Mouse (Mus musculus) heart, embryonic 15.5 days (tissue): ENCODE data around the gene Gnb3. TPM values are rescaled to one million over a fixed set of nuclear protein-coding genes. Genes with fewer than 3 reads are reported as not detected.

Experiments used
- ATAC-seq: fragments of 200-750 bp; cut with Nextera tagmentation; replicated peaks from 2 replicates; pipeline ENCODE4 v1.8.0; 2017; ENCODE audit warnings: low read depth, moderate TSS enrichment; ENCODE audit not compliant: insufficient number of reproducible peaks, insufficient read depth, low FRiP score
- H3K27ac ChIP-seq: fragments of 300-500 bp; sonication (generic); 2 replicates; pipeline ENCODE4 v1.5.1; 2015; ENCODE audit warnings: mild to moderate bottlenecking, inconsistent platforms
- H3K27me3 ChIP-seq: fragments of 300-500 bp; sonication (generic); 2 replicates; pipeline ENCODE4 v1.6.1; 2015; ENCODE audit warnings: inconsistent platforms
- H3K36me3 ChIP-seq: fragments of 300-500 bp; sonication (generic); 2 replicates; pipeline ENCODE4 v1.6.1; 2015; ENCODE audit warnings: mild to moderate bottlenecking, inconsistent platforms
- H3K4me1 ChIP-seq: fragments of 300-500 bp; sonication (generic); replicated peaks from 2 replicates; pipeline ENCODE4 v1.6.1; 2015; ENCODE audit warnings: inconsistent platforms
- H3K4me2 ChIP-seq: fragments of 300-500 bp; sonication (generic); 2 replicates; pipeline ENCODE4 v1.6.1; 2015; ENCODE audit warnings: inconsistent platforms, mild to moderate bottlenecking, moderate library complexity
- H3K4me3 ChIP-seq: fragments of 300-500 bp; sonication (generic); 2 replicates; pipeline ENCODE4 v1.5.1; 2015; ENCODE audit warnings: mild to moderate bottlenecking, inconsistent platforms
- H3K9ac ChIP-seq: fragments of 300-500 bp; sonication (generic); 2 replicates; pipeline ENCODE4 v1.6.1; 2015; ENCODE audit warnings: mild to moderate bottlenecking, inconsistent platforms
- H3K9me3 ChIP-seq: fragments of 300-500 bp; sonication (generic); replicated peaks from 2 replicates; pipeline ENCODE4 v1.6.1; 2016; ENCODE audit warnings: inconsistent platforms
- WGBS: fragments of 180-500 bp; shearing (Covaris S2); methylation state at CpG from one replicate; pipeline ENCODE4 v1.1.7; 2015; ENCODE audit warnings: mixed read lengths; 5-methylcytosine and 5-hydroxymethylcytosine counted together
- polyA plus RNA-seq: library from polyadenylated mRNA; unstranded; fragments of >200 nt; fragmentation: Nextera tagmentation; extraction: Ambion mirVana; gene quantifications from 2 replicates; pipeline ENCODE4 v1.2.1, GENCODE M21; 2015

The Gnb3 gene
- polyA plus RNA-seq, 1 experiment from 2014 or later: 5.2 TPM

DNA sequence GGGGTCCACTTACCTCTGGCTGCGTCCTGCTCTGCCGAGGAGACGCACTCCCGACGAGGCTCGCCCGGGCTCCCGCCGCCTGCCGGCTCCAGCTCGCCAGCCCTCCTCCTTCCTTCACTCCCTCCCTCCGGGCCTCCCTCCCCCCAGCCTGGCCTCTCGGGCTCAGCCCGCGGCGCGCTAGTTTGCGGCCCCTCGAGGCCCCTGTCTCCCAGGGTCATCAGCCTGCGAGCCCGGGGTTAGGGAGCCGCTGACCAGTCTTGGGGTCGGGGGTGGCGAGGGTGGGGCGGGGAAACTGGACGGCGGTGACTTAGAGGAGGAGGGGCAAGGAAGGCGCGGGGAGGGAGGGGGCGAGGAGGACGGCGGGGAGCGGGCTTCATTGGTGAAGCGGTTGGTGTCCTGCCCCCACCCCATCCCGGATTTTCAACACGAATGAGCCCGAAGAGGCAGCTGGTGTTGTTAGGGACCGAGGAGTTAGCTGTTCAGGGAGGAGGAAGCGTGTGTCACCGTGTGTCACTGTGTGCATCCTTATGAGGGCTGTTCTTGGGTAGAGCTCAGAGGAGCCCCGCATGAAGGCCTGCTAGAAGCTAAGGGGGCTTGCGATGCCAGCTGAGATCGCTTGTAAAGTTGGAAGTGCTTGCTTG is 23.7 kb upstream of the Gnb3 start, which contains the start of gene Gpr162:
Gene Gpr162 (minus strand): TSS at position 326 of the 641 bp plus-strand sequence.
- peak; percentile 51 for ATAC-seq
- no peak within 1 kb of the TSS; the same call in 1 of the 2 replicates for H3K27ac ChIP-seq

DNA sequence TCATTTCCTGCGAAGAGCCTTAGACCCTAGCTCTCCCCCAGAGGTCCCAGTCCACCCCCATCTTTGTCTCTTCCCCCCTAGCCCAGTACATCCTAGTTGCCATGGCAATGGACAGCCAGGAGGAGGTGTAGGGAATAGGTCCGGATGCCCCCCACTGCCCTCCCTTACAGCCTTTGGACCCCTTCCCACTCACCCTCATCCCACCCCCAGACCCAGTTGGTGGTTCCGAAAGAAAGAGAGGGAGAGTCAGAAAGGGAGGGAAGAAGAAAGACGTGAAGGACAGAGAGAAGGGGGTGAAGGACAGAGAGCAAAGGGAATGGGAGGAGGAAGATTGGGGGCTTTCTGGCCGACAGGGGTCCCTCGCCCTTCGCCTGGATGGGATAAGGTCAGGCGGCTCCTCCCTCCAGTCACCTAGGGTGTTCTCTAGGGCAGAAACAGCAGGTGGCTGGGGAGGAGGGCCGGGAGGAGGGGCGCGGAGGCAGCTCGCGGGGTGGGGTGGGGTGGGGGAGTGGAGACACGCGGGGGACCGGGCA is 23.1 kb upstream of the Gnb3 start:
- no peak overlapping the region for H3K27ac ChIP-seq
- peaks cover 61% of the 10 kb centered on the region for H3K27me3 ChIP-seq
- peak overlapping the region; percentile 68 for H3K9ac ChIP-seq
- no peaks in the 10 kb centered on the region for H3K9me3 ChIP-seq
- peak; percentile 7; the same call in 1 of the 2 replicates for ATAC-seq
- H3K4me1 ChIP-seq: peaks cover 32% of the 10 kb centered on the region
- peak overlapping the region; percentile 95 for H3K4me2 ChIP-seq
- H3K36me3 ChIP-seq: no peaks in the 10 kb centered on the region
- WGBS: 2% methylated on average over 15 of the region's 16 CpGs
- H3K4me3 ChIP-seq: peak overlapping the region; percentile 64

More for the DNA sequence above, 23.7 kb upstream of the Gnb3 start, which contains the start of gene Gpr162:
- Histone ChIP-seq H3K4me2 (peak within 1 kb of the TSS; percentile 95), H3K27me3 (peaks cover 55% of the 10 kb centered on the region), H3K36me3 (no peaks in the 10 kb centered on the region), H3K4me3 (peak within 1 kb of the TSS; percentile 64), H3K9ac (peak within 1 kb of the TSS; percentile 68), H3K9me3 (no peaks in the 10 kb centered on the region), H3K4me1 (peaks cover 28% of the 10 kb centered on the region)
- 1% methylated on average over 39 of the region's 43 CpGs for WGBS

GRCm38 (mm10) chr6:124862406-124863124 is 22.5 kb upstream of the Gnb3 start:
- Histone ChIP-seq H3K27ac (no peak overlapping the region), H3K4me1 (peaks cover 38% of the 10 kb centered on the region), H3K9ac (peak overlapping the region; percentile 68), H3K4me3 (peak overlapping the region; percentile 64), H3K36me3 (no peaks in the 10 kb centered on the region), H3K27me3 (peaks cover 67% of the 10 kb centered on the region), H3K4me2 (peak overlapping the region; percentile 95), H3K9me3 (no peaks in the 10 kb centered on the region)
- no peak for ATAC-seq
- 21% methylated on average over 8 of the region's 8 CpGs for WGBS

DNA sequence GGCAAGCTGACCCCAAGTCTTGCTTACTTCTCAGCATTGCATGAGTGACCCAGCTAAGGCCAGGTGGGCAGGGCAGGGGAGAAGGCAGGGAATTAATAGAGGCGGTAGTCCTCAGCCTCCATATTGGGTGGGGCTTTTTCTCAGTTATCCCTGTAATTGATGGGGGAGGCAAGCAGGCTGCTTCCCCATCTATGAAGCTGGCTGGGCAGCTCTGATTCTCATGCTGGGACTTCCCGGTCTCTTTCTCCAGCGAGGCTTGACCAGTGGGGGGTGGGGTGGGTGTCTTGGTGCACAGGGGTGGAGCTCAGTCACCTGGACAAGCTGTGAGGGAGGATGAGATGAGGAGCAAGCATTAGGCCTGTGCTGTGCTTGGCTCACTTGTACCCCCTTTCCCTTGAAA is 21.7 kb upstream of the Gnb3 start:
- Histone ChIP-seq H3K36me3 (no peaks in the 10 kb centered on the region), H3K4me1 (peaks cover 38% of the 10 kb centered on the region), H3K4me2 (no peak overlapping the region), H3K27me3 (peaks cover 60% of the 10 kb centered on the region), H3K9me3 (no peaks in the 10 kb centered on the region), H3K9ac (no peak overlapping the region), H3K4me3 (no peak overlapping the region), H3K27ac (no peak overlapping the region)
- WGBS: 27% methylated on average over 3 of the region's 3 CpGs
- ATAC-seq: no peak

- ATAC-seq: no peak
- Histone ChIP-seq H3K4me2 (no peak overlapping the region), H3K27me3 (peaks cover 55% of the 10 kb centered on the region), H3K9me3 (no peaks in the 10 kb centered on the region), H3K4me3 (no peak overlapping the region), H3K9ac (no peak overlapping the region), H3K27ac (no peak overlapping the region), H3K36me3 (no peaks in the 10 kb centered on the region), H3K4me1 (peaks cover 41% of the 10 kb centered on the region)
- 81% methylated on average over 19 of the region's 19 CpGs for WGBS
Measured at GRCm38 (mm10) chr6:124861266-124861665, 21.2 kb upstream of the Gnb3 start.

DNA sequence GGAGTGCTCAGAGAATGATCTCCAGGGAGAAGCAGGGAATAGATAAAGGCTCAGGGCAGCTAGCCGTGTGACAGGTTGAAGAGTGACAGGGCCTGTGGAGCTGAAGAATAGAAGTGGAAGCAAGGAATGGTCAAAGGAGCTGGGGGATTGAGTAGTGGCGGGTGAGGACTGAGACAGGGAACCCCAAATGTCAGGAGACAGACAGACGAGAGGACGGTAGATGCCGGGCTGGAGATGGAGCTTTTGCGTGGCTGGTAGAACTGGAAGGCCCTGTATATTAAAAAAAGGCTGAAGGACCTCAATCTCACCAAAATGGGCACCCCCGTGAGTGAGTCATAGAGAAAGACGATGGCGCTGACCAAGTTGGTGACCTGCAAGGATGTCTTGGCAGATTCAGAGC is 20.4 kb upstream of the Gnb3 start:
- no peak overlapping the region for H3K4me3 ChIP-seq
- H3K27me3 ChIP-seq: peaks cover 52% of the 10 kb centered on the region
- no peaks in the 10 kb centered on the region for H3K36me3 ChIP-seq
- H3K9me3 ChIP-seq: no peaks in the 10 kb centered on the region
- no peak overlapping the region for H3K4me2 ChIP-seq
- WGBS: 81% methylated on average over 9 of the region's 9 CpGs
- H3K27ac ChIP-seq: no peak overlapping the region
- H3K9ac ChIP-seq: no peak overlapping the region
- no peak for ATAC-seq
- peaks cover 46% of the 10 kb centered on the region for H3K4me1 ChIP-seq

DNA sequence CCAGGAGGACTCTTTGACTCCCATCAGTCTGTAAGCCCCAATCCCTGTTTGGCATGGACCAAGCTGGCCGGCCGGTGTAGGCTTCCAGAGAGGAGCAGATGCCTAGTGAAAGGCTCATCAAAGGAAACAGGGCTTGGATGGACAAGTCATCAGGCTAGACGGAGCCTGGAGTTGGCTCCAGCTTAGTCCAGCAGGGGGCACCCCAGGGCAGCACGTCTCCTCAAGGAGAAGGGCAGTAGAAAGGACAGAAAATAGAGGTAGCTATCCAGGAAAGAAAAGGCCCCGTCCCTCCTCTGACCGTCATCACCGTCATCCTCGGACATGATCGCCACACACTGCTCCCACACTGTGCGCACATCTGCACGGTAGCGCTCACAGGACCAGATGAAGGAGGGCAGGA is 19.6 kb upstream of the Gnb3 start:
- ATAC-seq: no peak
- Histone ChIP-seq H3K27me3 (peaks cover 48% of the 10 kb centered on the region), H3K9me3 (no peaks in the 10 kb centered on the region), H3K36me3 (no peaks in the 10 kb centered on the region), H3K4me3 (0 out of 2 replicates have a peak overlapping the region, but pooled peaks have one; percentile 13), H3K4me1 (peaks cover 50% of the 10 kb centered on the region), H3K9ac (peak overlapping the region; percentile 31; the same call in 1 of the 2 replicates), H3K27ac (no peak overlapping the region), H3K4me2 (peak overlapping the region; percentile 37; the same call in 1 of the 2 replicates)
- 7% methylated on average over 12 of the region's 12 CpGs for WGBS

- Histone ChIP-seq H3K9me3 (no peaks in the 10 kb centered on the region), H3K9ac (no peak overlapping the region), H3K27ac (no peak overlapping the region), H3K4me1 (peaks cover 52% of the 10 kb centered on the region), H3K4me3 (no peak overlapping the region), H3K36me3 (peaks cover under 1% of the 10 kb centered on the region; the same call in 1 of the 2 replicates), H3K27me3 (peaks cover 43% of the 10 kb centered on the region), H3K4me2 (peak overlapping the region; percentile 98)
- no peak for ATAC-seq
- 62% methylated on average over 28 of the region's 28 CpGs for WGBS
Measured at GRCm38 (mm10) chr6:124858561-124859318, 18.7 kb upstream of the Gnb3 start.

DNA sequence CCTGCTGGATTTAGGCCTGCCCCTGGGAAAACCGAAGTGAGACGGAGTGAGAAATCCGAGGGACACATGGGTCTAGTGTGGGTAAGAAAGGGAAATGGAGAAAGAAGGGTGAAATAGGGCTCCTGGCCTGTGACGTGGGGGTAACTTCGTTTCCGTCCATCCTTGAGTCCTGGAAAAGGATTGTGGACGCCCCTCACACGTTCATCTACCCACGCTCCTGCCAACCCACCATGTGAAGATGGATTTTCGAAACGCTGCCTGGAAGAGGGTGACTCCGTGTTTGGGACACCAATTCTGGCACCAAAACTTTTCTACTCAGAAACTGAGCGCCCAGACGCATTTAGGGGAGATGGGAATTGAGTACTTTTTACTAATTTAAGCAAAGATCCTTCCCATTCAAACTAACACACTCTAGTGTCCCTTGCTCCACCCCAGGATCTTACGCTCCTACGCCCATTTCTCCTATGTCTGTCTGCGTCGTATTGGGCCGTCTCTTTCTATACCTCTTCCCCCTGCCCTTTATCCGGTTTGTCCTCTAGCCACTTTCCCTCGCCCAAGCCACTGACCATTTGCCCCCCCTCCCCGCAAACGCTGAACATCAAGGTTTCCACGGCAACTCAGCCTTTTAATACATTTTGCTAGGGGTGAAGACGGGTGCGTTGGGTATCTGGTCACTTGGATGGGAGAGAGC is 17.9 kb upstream of the Gnb3 start:
- Histone ChIP-seq H3K4me3 (peak overlapping the region; percentile 81), H3K27me3 (peaks cover 42% of the 10 kb centered on the region), H3K4me2 (peak overlapping the region; percentile 98), H3K4me1 (peaks cover 46% of the 10 kb centered on the region), H3K36me3 (peaks cover 8% of the 10 kb centered on the region; the same call in 1 of the 2 replicates), H3K27ac (peak overlapping the region; percentile 87), H3K9ac (peak overlapping the region; percentile 14; the same call in 1 of the 2 replicates), H3K9me3 (no peaks in the 10 kb centered on the region)
- no peak for ATAC-seq
- 28% methylated on average over 26 of the region's 26 CpGs for WGBS

DNA sequence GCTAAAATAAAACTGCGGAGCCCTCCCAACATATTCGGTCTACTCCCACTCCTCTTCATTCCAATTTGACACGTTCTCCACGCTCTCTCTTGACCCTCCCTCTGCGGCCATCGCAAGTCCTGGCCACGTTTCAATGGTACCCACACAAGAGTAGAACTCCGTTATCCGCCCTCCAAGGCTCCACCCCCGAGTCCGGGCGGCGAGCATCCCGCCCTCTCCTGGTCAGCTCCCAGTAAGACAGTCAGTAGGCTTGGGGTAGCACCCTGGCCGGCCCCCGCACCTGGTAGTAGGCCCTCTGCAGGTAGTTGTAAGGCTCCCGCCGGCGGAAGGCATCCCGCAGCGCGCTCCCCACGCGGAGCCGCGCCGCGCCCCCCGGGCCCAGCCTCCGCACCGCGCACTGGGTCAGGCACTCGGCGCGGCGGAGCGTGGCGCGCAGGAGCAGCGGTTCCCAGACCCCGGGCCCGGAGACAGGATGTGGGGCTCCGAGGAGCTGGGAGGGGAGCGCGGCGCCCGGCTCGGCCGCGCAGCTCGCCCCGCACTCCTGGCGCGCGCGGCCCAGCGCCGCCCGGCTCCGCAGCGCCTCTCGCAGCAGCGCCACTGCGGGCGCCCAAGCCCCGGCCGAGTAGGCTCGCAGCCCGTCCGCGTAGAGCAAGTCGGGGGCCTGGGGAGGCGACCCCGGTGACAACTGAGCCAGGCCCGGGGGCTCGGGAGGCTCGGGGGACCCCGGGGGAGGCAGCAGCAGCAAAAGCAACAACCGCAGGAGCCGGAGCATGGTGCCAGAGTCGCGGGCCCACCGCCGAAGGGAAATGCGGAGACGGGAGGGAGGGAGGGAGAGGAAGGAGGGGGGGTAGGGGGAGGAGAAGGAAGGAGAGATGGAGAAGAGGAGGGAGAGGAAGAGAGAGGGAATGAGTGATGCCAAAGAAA is 17.1 kb upstream of the Gnb3 start, which contains the start of gene P3h3:
Gene P3h3 (minus strand): TSS at position 837 of the 924 bp plus-strand sequence.
- WGBS: under 1% methylated on average over 86 of the region's 86 CpGs
- H3K36me3 ChIP-seq: peaks cover 8% of the 10 kb centered on the region; the same call in 1 of the 2 replicates

More for the DNA sequence above, 17.1 kb upstream of the Gnb3 start, which contains the start of gene P3h3:
- Histone ChIP-seq H3K4me2 (peak within 1 kb of the TSS; percentile 98), H3K27ac (peak within 1 kb of the TSS; percentile 87), H3K4me3 (peak within 1 kb of the TSS; percentile 81), H3K9ac (peak within 1 kb of the TSS; percentile 84), H3K27me3 (peaks cover 34% of the 10 kb centered on the region), H3K9me3 (no peaks in the 10 kb centered on the region), H3K4me1 (peaks cover 39% of the 10 kb centered on the region)
- ATAC-seq: peak; percentile 83
